Mouse (Mus musculus): ENCODE results near the gene Cox20.

- TF ChIP-seq CTCF (IDR thresholded peaks at IDR 0.05; ENCODE audit: control insufficient read depth, insufficient read depth, insufficient replicate concordance, low read depth, low read length) (no peak), POLR2A (IDR thresholded peaks at IDR 0.05; ENCODE audit: control insufficient read depth, low read depth, low read length) (no peak)
Observed at GRCm38 (mm10) chr1:178326357-178326756, 7.4 kb downstream of the Cox20 start.
